Mouse (Mus musculus) liver, postnatal 0 days (tissue): Measurements from ENCODE around the gene Cd80. TPM values are rescaled to one million over a fixed set of nuclear protein-coding genes. Genes with fewer than 3 reads are reported as not detected.

Experiments
- ATAC-seq: fragments of 200-750 bp; cut with Nextera tagmentation; 2 replicates; pipeline ENCODE4 v1.8.0; 2017; ENCODE audit warnings: mild to moderate bottlenecking, moderate library complexity
- DNase-seq: peaks from one replicate; pipeline ENCODE4 v3.0.0-alpha.2; 2016
- H3K27ac ChIP-seq: fragments of 300-500 bp; sonication (generic); 2 replicates; pipeline ENCODE4 v1.5.1; 2014; ENCODE audit warnings: antibody characterized with exemption, moderate library complexity, mild to moderate bottlenecking, low read depth
- H3K27me3 ChIP-seq: fragments of 300-500 bp; sonication (generic); 2 replicates; pipeline ENCODE4 v1.6.1; 2014; ENCODE audit warnings: low read length, control low read depth, mixed read lengths; ENCODE audit not compliant: insufficient read depth
- H3K36me3 ChIP-seq: fragments of 300-500 bp; sonication (generic); replicated peaks from 2 replicates; pipeline ENCODE4 v1.6.1; 2014; ENCODE audit warnings: mild to moderate bottlenecking, control low read depth, low read length, moderate library complexity, mixed read lengths; ENCODE audit not compliant: insufficient read depth
- H3K4me1 ChIP-seq: fragments of 300-500 bp; sonication (generic); 2 replicates; pipeline ENCODE4 v1.6.1; 2014; ENCODE audit warnings: antibody characterized with exemption, mild to moderate bottlenecking, control low read depth; ENCODE audit not compliant: insufficient read depth
- H3K4me2 ChIP-seq: fragments of 300-500 bp; sonication (generic); 2 replicates; pipeline ENCODE4 v1.6.1; 2014; ENCODE audit warnings: low read depth, mild to moderate bottlenecking, low read length, moderate library complexity, mixed read lengths
- H3K4me3 ChIP-seq: fragments of 300-500 bp; sonication (generic); 2 replicates; pipeline ENCODE4 v1.5.1; 2014; ENCODE audit warnings: low read depth, low read length
- H3K9ac ChIP-seq: fragments of 300-500 bp; sonication (generic); replicated peaks from 2 replicates; pipeline ENCODE4 v1.6.1; 2014; ENCODE audit warnings: mild to moderate bottlenecking, moderate library complexity
- H3K9me3 ChIP-seq: fragments of 300-500 bp; sonication (generic); 2 replicates; pipeline ENCODE4 v1.6.1; 2016; ENCODE audit warnings: mild to moderate bottlenecking, control low read depth, low read length, mixed read lengths
- CTCF ChIP-seq: sonication (generic); IDR thresholded peaks from 2 replicates; pipeline ENCODE4 v1.5.1; 2016; ENCODE audit warnings: antibody characterized with exemption, low read depth
- EP300 ChIP-seq: IDR thresholded peaks from 2 replicates; pipeline ENCODE4 v1.6.1; 2016; ENCODE audit warnings: antibody characterized with exemption, low read depth, mild to moderate bottlenecking
- WGBS: fragments of 180-500 bp; shearing (Covaris S2); extraction: QIAGEN DNeasy Blood & Tissue Kit; methylation state at CpG from one replicate; pipeline ENCODE4 v1.1.7; 2014; ENCODE audit not compliant: insufficient replicate concordance; 5-methylcytosine and 5-hydroxymethylcytosine counted together
- polyA plus RNA-seq: library from polyadenylated mRNA; unstranded; fragments of >200 nt; fragmentation: Nextera tagmentation; extraction: Ambion mirVana; gene quantifications from 2 replicates; pipeline ENCODE4 v1.2.1, GENCODE M21; 2015

Cd80 gene
- polyA plus RNA-seq, 1 experiment from 2014 or later = 0.15 TPM

DNA sequence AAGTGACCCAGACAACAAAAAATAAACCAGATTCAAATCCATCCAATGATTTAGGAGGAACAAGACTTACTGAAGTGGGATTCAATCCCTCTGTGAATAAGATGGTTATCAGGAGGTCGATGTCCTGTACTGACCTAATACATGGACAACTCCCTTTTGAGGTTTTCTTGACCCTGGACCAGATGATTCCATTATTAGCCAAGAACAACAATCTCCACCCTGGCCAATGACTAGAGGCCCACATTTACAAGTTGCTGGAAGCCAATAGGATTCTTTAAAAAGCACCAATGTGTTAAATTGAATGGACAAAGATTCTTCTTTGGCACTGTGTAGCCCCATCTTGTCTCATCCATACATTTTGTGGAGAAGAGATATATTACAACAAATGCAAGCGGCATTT, 30.0 kb upstream of the Cd80 start:
- no peak overlapping the region for H3K9ac ChIP-seq
- DNase-seq = no peak
- H3K4me1 ChIP-seq = no peaks in the 10 kb centered on the region
- H3K27me3 ChIP-seq = no peaks in the 10 kb centered on the region
- TF ChIP-seq EP300 = no peak
- TF ChIP-seq CTCF = no peak
- H3K27ac ChIP-seq = no peak overlapping the region
- 67% methylated on average over 2 of the region's 2 CpGs for WGBS
- H3K4me3 ChIP-seq = no peak overlapping the region
- H3K9me3 ChIP-seq = no peaks in the 10 kb centered on the region
- ATAC-seq = no peak
- H3K4me2 ChIP-seq = no peak overlapping the region
- no peaks in the 10 kb centered on the region for H3K36me3 ChIP-seq

DNA sequence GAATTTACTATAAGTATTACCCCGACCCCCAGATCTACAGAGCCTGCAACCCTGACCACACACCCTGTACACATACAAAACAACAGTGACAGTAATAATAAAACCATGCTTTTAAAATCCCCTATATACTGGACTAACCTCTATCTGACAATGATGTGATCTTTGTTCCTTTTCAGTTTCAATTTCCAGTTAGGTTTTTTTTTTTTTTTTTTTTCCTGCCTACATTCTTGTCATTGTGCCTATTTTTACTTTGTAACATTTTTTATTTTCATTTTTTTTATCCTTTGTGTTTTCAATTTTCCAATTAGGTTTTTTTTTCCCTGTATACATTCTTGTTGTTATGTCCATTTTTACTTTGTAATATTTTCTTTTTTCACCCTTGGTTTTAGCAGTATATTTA, 29.6 kb upstream of the Cd80 start:
- peaks cover 2% of the 10 kb centered on the region; the same call in 1 of the 2 replicates for H3K4me1 ChIP-seq
- no peaks in the 10 kb centered on the region for H3K36me3 ChIP-seq
- WGBS = 90% methylated on average over 1 of the region's 1 CpGs
- ATAC-seq (no peak), DNase-seq (no peak)
- TF ChIP-seq CTCF (no peak), EP300 (no peak)
- no peak overlapping the region for H3K9ac ChIP-seq
- H3K27ac ChIP-seq = no peak overlapping the region
- H3K27me3 ChIP-seq = no peaks in the 10 kb centered on the region
- no peak overlapping the region for H3K4me2 ChIP-seq
- H3K9me3 ChIP-seq = no peaks in the 10 kb centered on the region
- H3K4me3 ChIP-seq = no peak overlapping the region

DNA sequence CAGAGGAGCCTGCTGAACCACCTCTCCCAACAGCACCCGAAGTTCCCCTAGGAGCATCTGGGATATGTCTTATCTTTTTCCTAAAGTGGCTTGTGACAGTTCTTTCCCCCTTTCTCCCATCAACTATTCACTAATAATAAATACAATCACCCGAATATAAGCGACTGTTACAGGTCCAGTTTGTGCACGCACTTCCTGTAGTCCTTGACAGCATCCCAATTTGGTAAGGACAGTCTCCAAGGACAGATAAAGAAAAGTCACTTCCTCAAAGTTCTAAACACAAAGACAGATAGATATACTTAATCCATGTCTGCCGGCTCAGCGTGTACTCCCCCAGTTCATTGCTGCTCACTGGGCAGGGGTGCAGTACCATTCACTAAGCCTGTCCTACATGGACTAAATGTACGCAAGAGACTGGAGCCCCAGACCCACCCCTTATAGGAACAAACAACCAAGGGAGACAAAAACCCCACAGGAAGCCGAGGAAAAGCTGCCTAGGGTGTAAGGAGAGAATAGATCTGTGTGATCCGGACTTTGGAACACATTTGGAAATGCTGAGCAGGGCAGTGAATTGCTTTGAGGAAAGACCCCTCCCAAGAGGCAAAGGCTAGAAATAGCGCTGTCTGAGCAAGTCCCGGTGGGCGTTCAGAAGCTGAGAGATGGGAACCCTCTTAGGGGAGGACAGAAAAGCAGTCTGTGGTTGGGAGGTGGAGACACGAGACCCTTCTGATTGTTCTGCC, 23.7 kb upstream of the Cd80 start:
- peak overlapping the region; percentile 33 for H3K4me3 ChIP-seq
- WGBS = 32% methylated on average over 13 of the region's 13 CpGs
- DNase-seq (no peak), ATAC-seq (no peak)
- H3K36me3 ChIP-seq = no peaks in the 10 kb centered on the region
- TF ChIP-seq CTCF (no peak), EP300 (no peak)
- peaks cover 18% of the 10 kb centered on the region for H3K4me1 ChIP-seq
- H3K27ac ChIP-seq = peak overlapping the region; percentile 26; the same call in 1 of the 2 replicates
- peak overlapping the region; percentile 61 for H3K4me2 ChIP-seq
- no peaks in the 10 kb centered on the region for H3K27me3 ChIP-seq
- peak overlapping the region; percentile 54 for H3K9ac ChIP-seq
- no peaks in the 10 kb centered on the region for H3K9me3 ChIP-seq

DNA sequence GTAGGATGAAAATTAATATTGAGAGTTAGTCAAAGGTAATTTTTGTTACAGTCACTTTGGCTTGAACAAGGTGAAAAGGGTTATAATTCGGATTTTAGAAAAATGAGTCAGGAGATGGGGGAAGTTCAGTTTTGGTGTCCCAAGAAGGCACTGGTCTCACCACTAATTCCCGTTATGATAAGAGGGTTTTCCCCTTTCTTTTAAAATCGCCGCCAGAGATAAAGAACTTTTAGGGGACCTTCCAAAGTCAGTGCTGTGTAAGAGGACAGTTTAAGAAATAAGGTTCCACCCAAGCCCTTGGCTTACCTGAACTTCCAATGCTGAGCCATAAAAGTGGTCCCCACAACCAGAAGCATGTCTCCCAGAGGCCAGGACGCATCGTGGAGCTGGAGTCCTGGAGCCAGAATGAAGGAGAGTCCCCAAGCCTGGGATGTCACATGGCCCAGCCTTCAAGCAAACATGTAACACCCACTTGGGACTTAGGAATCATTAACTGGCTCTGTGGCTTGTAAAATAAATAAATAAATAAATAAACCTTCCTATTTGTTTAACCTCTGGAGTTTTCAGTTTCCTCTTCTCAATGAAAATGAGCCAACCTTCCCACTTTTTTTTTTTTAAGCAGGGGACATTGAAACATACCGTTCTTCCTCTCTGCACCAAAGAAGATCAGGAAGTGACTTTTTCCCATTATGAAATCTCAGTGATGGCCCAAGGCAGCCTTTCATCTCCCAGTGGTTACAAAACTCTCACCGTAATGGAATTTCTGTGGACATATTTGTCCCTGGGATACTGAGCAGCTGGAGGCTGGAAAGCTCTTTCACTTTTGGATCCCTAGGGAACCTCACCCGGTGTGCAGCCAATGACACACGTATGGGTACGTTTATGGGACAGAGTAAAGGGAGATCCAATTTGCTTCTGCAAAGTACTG, 22.6 kb upstream of the Cd80 start, which contains the start of gene Pla1a:
Gene Pla1a (minus strand): TSS at position 648 of the 928 bp plus-strand sequence.
- peak within 1 kb of the TSS; percentile 72 for H3K27ac ChIP-seq
- DNase-seq = peak; percentile 26
- ATAC-seq = peak; percentile 87
- peak within 1 kb of the TSS; percentile 61 for H3K4me2 ChIP-seq
- H3K4me3 ChIP-seq = peak within 1 kb of the TSS; percentile 33
- no peaks in the 10 kb centered on the region for H3K9me3 ChIP-seq
- WGBS = 41% methylated on average over 11 of the region's 11 CpGs
- H3K36me3 ChIP-seq = no peaks in the 10 kb centered on the region
- peak within 1 kb of the TSS; percentile 54 for H3K9ac ChIP-seq
- H3K27me3 ChIP-seq = no peaks in the 10 kb centered on the region
- TF ChIP-seq CTCF (no peak), EP300 (peak; percentile 83)
- peaks cover 18% of the 10 kb centered on the region for H3K4me1 ChIP-seq

DNA sequence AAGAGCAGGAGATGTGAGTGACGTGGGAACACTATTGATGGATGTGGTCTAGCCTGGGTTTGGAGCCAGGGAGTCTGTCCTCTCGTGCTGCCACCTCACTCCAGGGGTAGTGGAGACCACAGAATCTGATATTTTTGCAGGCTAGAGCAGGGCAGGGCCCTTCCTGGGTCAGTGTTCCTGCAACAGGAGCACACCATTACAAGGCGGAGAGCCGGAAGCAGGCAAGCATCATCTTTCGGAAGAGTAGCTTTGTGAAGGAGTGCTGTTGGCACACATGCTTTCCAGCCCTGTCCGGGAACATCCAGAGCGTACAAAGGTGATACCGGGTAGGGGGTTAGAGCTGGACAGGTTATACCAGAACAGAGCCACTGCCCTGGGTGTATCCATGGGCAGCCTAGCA, 21.8 kb upstream of the Cd80 start:
- H3K4me1 ChIP-seq = peaks cover 18% of the 10 kb centered on the region
- no peak overlapping the region for H3K9ac ChIP-seq
- H3K9me3 ChIP-seq = no peaks in the 10 kb centered on the region
- DNase-seq (no peak), ATAC-seq (no peak)
- H3K4me3 ChIP-seq = no peak overlapping the region
- H3K36me3 ChIP-seq = no peaks in the 10 kb centered on the region
- 81% methylated on average over 8 of the region's 8 CpGs for WGBS
- H3K27ac ChIP-seq = peak overlapping the region; percentile 61
- peak overlapping the region; percentile 60 for H3K4me2 ChIP-seq
- no peaks in the 10 kb centered on the region for H3K27me3 ChIP-seq
- TF ChIP-seq CTCF = no peak
- TF ChIP-seq EP300 = no peak

DNA sequence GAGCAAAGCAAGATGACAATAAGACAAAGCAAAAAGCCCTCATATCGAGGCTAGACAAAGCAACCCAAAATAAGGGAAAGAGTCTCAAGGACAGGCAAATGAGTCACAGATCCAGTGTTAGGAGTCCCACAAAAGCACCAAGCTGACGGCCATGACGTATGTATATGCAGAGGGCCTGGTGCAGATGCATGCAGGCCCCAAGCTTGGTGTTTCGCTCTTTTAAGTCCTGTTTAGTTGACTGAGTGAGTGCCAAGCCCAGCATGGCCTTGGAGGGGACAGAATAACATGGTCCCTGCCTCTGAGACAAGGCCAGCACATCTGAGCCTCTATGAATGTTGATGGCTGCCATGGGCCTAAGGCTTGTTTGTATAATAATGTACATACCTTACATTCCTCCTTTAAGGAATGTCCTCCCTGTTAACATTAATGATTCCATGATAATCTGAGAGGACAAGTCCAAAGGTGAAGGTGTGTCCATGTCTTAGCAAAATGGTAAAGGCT, 21.0 kb upstream of the Cd80 start:
- TF ChIP-seq CTCF (no peak), EP300 (no peak)
- no peak for ATAC-seq
- 79% methylated on average over 4 of the region's 4 CpGs for WGBS
- Histone ChIP-seq H3K27me3 (no peaks in the 10 kb centered on the region), H3K9me3 (no peaks in the 10 kb centered on the region), H3K36me3 (no peaks in the 10 kb centered on the region), H3K4me2 (no peak overlapping the region), H3K27ac (no peak overlapping the region), H3K4me1 (peaks cover 18% of the 10 kb centered on the region), H3K4me3 (no peak overlapping the region), H3K9ac (no peak overlapping the region)
- no peak for DNase-seq
